28 mouse cellular contexts compared by ENCODE assay signal in the genomic region with DNA sequence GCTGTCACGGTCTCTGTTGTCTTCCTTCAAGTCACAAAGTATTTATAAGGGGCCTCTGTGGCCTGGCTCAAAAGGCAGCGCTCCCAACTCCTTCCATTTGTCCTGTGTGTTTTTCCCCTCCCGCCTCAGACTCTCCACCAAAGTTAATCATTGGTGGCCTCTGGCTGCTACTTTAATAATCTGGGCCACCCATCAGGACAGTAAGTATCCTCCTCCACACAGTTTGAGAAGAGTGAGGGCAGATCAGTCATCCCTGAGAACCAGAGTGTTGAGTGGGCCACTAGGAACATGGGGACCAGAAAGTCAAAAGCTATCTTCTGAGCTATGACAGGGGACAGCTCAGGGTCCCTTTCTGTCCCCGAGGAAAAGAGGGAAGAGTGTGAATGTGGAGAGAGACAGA. TPM values are rescaled to one million over a fixed set of nuclear protein-coding genes. Genes with fewer than 3 reads are reported as not detected.
"Had no signal": no experiment of that assay in that cellular context is flagged by ENCODE, and none has a peak within 500 bp of the region (broad histone marks: within the 10 kb centered on the region; RNA-seq: fewer than 3 reads in every experiment).

No protein-coding gene starts in this region.

- H3K27me3 ChIP-seq: embryonic facial prominence, embryonic 12.5 days; embryonic facial prominence, embryonic 13.5 days; embryonic facial prominence, embryonic 15.5 days; forebrain, embryonic 12.5 days; forebrain, embryonic 13.5 days; forebrain, embryonic 15.5 days had no signal

- H3K27ac ChIP-seq: embryonic facial prominence, embryonic 10.5 days; embryonic facial prominence, embryonic 12.5 days; embryonic facial prominence, embryonic 13.5 days; embryonic facial prominence, embryonic 15.5 days; forebrain, embryonic 10.5 days; forebrain, embryonic 12.5 days; forebrain, embryonic 13.5 days; forebrain, embryonic 15.5 days; gastrocnemius, adult 2 months had no signal

- H3K4me1 ChIP-seq: embryonic facial prominence, embryonic 15.5 days; forebrain, embryonic 15.5 days had no signal

- H3K4me3 ChIP-seq: embryonic facial prominence, embryonic 10.5 days; embryonic facial prominence, embryonic 12.5 days; embryonic facial prominence, embryonic 13.5 days; embryonic facial prominence, embryonic 15.5 days; erythroblast, embryonic 14.5 days; forebrain, embryonic 10.5 days; forebrain, embryonic 12.5 days; forebrain, embryonic 13.5 days; forebrain, embryonic 15.5 days; gastrocnemius, adult 2 months had no signal

- DNase-seq: cerebellum, adult 2 months; cerebellum, adult 8-10 months; cerebellum, adult 9-10 months; cerebellum, adult 9-11 months; cerebellum, postnatal 10 days; cerebellum, postnatal 14 days; cerebellum, postnatal 25 days; cerebellum, postnatal 36 days; embryo, embryonic 11 days; forebrain, postnatal 0 days; gastrocnemius, adult 2 months; gastrocnemius, postnatal 10 days; gastrocnemius, postnatal 14 days; gastrocnemius, postnatal 25 days; gastrocnemius, postnatal 36 days; heart, adult 11 months; heart, adult 18-20 months had no signal

- H3K9me3 ChIP-seq: embryonic facial prominence, embryonic 10.5 days; embryonic facial prominence, embryonic 12.5 days; embryonic facial prominence, embryonic 13.5 days; embryonic facial prominence, embryonic 15.5 days; forebrain, embryonic 10.5 days; forebrain, embryonic 12.5 days; forebrain, embryonic 13.5 days; forebrain, embryonic 15.5 days had no signal

- ATAC-seq: forebrain, embryonic 13.5 days; forebrain, embryonic 14.5 days; forebrain, embryonic 15.5 days; forebrain, embryonic 16.5 days; forebrain, postnatal 0 days had no signal

- H3K9ac ChIP-seq: embryonic facial prominence, embryonic 12.5 days; embryonic facial prominence, embryonic 13.5 days; embryonic facial prominence, embryonic 15.5 days; forebrain, embryonic 12.5 days; forebrain, embryonic 13.5 days; forebrain, embryonic 15.5 days; forebrain, postnatal 0 days had no signal

- H3K4me2 ChIP-seq: embryonic facial prominence, embryonic 12.5 days; embryonic facial prominence, embryonic 13.5 days; embryonic facial prominence, embryonic 15.5 days; forebrain, embryonic 12.5 days; forebrain, embryonic 13.5 days; forebrain, embryonic 15.5 days had no signal

RNA-seq across cellular contexts. Expression of gene Ttc12, which starts 56.6 kb away (rescaled TPM):
- polyA plus RNA-seq: erythroblast, embryonic 14.5 days had no signal
